In the genomic region with DNA sequence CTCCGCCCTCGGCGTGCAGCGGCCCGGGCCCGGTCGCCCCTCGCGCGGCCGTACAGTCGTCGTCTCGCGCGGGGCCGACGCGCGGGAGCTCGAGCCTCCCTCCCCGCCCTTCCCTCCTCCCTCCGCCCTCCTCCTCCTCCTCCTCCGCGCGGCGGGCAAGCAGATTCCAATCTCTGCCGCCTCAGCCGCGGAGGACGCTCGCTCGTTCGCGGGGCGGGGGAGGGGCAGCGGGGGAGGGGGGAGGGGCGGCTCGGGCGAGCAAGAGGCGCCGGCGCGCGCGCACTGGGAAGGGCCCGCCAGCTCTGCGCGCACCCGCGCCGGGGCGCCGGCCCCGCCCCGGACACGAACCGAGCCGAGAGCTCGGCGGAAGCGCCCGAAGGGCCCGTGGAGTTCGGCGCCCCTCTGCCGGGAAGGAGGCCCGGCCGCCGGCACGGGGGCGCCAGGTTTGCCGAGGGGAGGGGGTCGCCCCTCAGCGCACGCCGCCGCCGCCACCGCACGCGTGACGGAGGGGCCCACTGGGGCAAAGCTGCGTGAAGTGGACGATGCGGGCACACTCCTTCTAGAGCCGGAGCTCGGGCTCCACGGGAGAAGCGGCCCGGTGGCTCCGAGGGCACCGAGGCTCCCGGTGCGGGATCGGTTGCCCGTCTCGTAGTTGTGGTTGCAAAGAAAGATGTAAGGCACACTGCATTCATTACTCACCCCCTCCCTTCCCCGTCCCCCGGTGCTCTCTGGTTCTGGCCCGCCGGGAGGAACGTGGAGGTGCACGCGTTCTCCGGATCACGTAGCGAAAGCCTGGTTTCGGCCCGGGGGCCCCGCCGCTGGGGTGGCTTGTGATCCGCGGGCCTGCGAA, we compare ENCODE assay signal across 8 mouse cellular contexts. TPM values are rescaled to one million over a fixed set of nuclear protein-coding genes. Genes with fewer than 3 reads are reported as not detected.
A peak's percentile ranks its signal among the peaks of the same experiment; 100 is the strongest.
DNase-seq lines count a peak whose midpoint lies in the region; ATAC-seq and TF ChIP-seq lines count a peak whose summit lies in the region.

No protein-coding gene starts in this region.

- intact Hi-C loops in left cerebral cortex, adult 2 months (cut with DNase I): loop anchor here (1.0 to 5.0 kb wide), 4 partner anchors 47 to 192 kb away; a partner anchor contains a TSS

- peak overlapping the region; percentile 96 for H3K27ac ChIP-seq in hindbrain, postnatal 0 days
- H3K27ac ChIP-seq in left cerebral cortex, adult 2 months: peak overlapping the region; percentile 98

- H3K4me2 ChIP-seq in hindbrain, postnatal 0 days (ENCODE audit: low read depth, low read length): peak overlapping the region; percentile 76

- H3K9me3 ChIP-seq in hindbrain, postnatal 0 days (ENCODE audit: low read length): no peaks in the 10 kb centered on the region

- H3K4me3 ChIP-seq in hindbrain, postnatal 0 days (ENCODE audit: low read length): peak overlapping the region; percentile 95
- peak overlapping the region; percentile 76 for H3K4me3 ChIP-seq in left cerebral cortex, adult 2 months

- H3K9ac ChIP-seq in hindbrain, postnatal 0 days (replicated peaks; ENCODE audit: low read length): peak overlapping the region; percentile 96

- TF ChIP-seq CTCF in hindbrain, postnatal 0 days (IDR thresholded peaks at IDR 0.05; ENCODE audit: low read depth): no peak
- TF ChIP-seq CTCF in left cerebral cortex, adult 2 months (IDR thresholded peaks at IDR 0.05): no peak

- ATAC-seq in hindbrain, postnatal 0 days: peak; percentile 94

- H3K36me3 ChIP-seq in hindbrain, postnatal 0 days (ENCODE audit: insufficient read depth, low read length): no peaks in the 10 kb centered on the region

- 3% methylated on average over 68 of the region's 115 CpGs for WGBS in hindbrain, postnatal 0 days

- DNase-seq in T-cell, adult 2 months (ENCODE audit: low spot score): peak; percentile 69
- peak; percentile 89 to 91 for DNase-seq in cerebellum, postnatal 36 days
- peak; percentile 78 to 85 for DNase-seq in gastrocnemius, adult 8-10 months (ENCODE audit: low spot score in 2 of 2)
- DNase-seq in hindbrain, postnatal 0 days (ENCODE audit: low spot score): peak; percentile 97
- peak; percentile 91 to 92 for DNase-seq in left cerebral cortex, adult 2 months (ENCODE audit: extremely low spot score in 1 of 2, low spot score in 2 of 2)
- peak; percentile 89 to 94 for DNase-seq in lung, postnatal 4 days
- DNase-seq in right cerebral cortex, adult 18-20 months: peak; percentile 91
- peak; percentile 49 for DNase-seq in urinary bladder, postnatal 10 days (ENCODE audit: low spot score)

- no peaks in the 10 kb centered on the region for H3K27me3 ChIP-seq in hindbrain, postnatal 0 days (ENCODE audit: insufficient read depth, low read length)

- peaks cover 10% of the 10 kb centered on the region; the same call in 1 of the 2 replicates for H3K4me1 ChIP-seq in hindbrain, postnatal 0 days (ENCODE audit: insufficient read depth, low read length)

RNA-seq across cellular contexts. Expression of a gene that starts 0.4 kb away (rescaled TPM):
- 10 to 100 TPM; 42.9 to 52.0 (median 48.1) TPM for total RNA-seq in gastrocnemius, adult 8-10 months (2022)
- 52.5 and 53.8 TPM in 2 replicates for total RNA-seq in hindbrain, postnatal 0 days (2014; rRNA removed)
- 20.6 and 21.1 TPM in 2 replicates for polyA plus RNA-seq in hindbrain, postnatal 0 days (2015; fragmentation: Nextera tagmentation; extraction: Ambion mirVana)
- 10 to 100 TPM; 31.0 to 35.9 TPM for total RNA-seq in left cerebral cortex, adult 2 months (2021)

RNA-seq across cellular contexts. Expression of a gene that starts 19.9 kb away (rescaled TPM):
- total RNA-seq in gastrocnemius, adult 8-10 months (2022): not detected
- total RNA-seq in hindbrain, postnatal 0 days (2014; rRNA removed): not detected in 2 replicates
- not detected in 2 replicates for polyA plus RNA-seq in hindbrain, postnatal 0 days (2015; fragmentation: Nextera tagmentation; extraction: Ambion mirVana)
- total RNA-seq in left cerebral cortex, adult 2 months (2021): not detected

Comparison
In these comparisons a context has a peak if more than half of its experiments do, and no peak if none do; other contexts are left out.
1. Peak in every context shown above with its lines: DNase-seq, ATAC-seq, H3K4me3 ChIP-seq and H3K27ac ChIP-seq.